Mouse (Mus musculus): ENCODE data around the gene Sohlh1.

Sohlh1 gene

DNA sequence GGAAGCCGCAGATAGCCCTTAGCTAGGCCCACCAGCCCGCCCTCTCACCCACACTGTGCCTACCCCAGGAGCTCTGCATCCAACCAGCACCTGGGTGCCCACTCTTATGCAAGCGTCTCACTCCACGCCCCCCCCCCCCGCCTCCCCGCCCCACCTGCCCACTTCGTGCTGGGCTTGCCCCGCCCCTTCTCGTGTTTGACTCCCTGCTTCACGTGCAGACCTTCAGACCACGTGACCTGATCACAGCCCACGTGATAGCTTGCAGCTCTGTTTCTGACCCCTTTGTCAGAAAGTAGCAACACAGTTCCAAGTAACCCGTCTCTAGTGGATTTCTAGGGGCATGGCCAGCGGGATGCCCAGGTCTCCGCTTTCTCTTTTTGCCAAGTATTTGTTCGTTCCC, at the start of gene Sohlh1:
Gene Sohlh1, minus strand, starts transcription at position 23 of the 400 bp plus-strand sequence.
- in situ Hi-C loops (cut with MboI; ENCODE audit: low pct_unique_long_range_greater_than_20kb in 1 of 2, low sequenced_read_pairs in 2 of 2, unreplicated experiment in 1 of 2) = no loop called here

DNA sequence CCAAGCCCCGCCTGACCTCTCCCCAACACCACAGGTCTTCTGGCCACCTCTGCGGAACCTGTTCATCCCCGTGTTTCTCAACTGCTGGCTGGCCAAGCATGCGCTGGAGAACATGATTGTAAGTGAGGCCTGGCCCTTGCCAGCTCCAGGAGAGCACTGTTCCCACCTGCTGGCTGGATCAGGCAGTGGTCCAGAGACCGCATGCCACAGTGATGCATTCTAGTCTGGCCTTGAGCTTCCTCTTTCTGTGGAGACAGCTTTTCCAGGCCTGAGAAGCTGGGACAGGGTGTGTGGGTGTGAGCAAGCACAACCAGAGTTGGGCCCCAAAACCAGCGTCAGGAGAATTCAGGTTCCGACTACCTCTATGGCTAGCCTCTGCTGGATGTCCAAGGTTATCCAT, 45.4 kb upstream of the Sohlh1 start:
- in situ Hi-C loops (cut with MboI; ENCODE audit: low pct_unique_long_range_greater_than_20kb in 1 of 2, low sequenced_read_pairs in 2 of 2, unreplicated experiment in 1 of 2) = no loop called here

DNA sequence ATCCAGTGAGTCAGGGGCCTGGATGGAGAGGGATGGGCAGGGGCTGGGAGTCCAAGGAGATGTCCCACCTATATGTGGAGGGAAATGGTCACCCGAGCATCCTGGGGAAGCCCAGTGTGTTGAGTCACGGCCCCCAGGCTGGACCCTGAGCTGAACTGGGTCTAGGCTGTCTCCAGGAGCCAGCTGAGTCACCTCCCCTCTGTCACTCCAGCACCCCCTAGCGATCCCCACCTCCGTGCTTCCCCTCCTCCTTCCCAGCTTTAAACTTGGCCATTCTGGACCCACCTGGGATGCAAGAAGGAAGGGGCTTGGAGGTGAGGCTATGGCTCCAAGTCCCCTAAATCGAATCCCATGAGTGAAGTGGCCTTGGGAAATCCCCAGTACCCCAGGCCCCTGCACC, 41.1 kb upstream of the Sohlh1 start:
- in situ Hi-C loops (cut with MboI; ENCODE audit: low pct_unique_long_range_greater_than_20kb in 1 of 2, low sequenced_read_pairs in 2 of 2, unreplicated experiment in 1 of 2) = no loop called here

DNA sequence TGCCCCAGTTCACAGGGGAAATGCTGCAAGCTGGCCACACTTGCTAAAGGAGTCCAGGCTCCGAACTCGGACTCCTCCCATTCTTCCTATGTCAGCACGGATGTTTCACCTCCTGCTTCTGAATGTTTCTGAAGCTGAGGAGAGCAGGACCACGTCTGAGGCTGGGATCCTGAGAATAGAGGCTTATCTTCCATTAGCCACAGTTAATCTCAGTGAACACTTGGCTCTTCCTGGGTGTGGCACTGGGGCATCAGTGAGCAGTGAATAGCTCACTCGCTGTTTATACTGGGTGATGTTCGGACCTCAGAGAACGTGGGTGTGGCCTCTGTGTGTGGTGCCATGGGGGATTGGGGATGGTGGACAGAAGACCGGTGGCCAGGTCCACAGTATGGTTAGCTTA, 40.2 kb upstream of the Sohlh1 start:
- in situ Hi-C loops (cut with MboI; ENCODE audit: low pct_unique_long_range_greater_than_20kb in 1 of 2, low sequenced_read_pairs in 2 of 2, unreplicated experiment in 1 of 2) = no loop called here

DNA sequence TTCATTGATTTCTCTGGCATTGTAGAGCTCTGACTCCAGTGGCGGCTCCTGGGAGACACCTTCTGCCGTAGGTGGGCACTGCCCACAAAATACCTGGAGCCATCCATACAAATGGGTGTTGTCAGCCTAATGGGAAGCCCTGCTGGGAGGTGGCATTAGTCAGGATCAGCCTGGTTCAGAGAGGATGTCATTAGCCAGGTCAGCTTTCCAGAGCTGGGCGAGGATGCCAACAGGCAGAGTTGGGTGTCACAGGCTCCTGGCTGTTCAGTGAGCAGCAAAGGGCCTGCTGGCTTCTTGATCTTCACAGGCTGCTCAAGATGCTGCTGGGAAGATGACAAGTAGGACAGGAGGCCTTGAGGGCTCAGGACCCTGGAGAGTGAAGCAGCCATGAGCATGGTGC, 37.7 kb upstream of the Sohlh1 start:
- in situ Hi-C loops (cut with MboI; ENCODE audit: low pct_unique_long_range_greater_than_20kb in 1 of 2, low sequenced_read_pairs in 2 of 2, unreplicated experiment in 1 of 2) = no loop called here

DNA sequence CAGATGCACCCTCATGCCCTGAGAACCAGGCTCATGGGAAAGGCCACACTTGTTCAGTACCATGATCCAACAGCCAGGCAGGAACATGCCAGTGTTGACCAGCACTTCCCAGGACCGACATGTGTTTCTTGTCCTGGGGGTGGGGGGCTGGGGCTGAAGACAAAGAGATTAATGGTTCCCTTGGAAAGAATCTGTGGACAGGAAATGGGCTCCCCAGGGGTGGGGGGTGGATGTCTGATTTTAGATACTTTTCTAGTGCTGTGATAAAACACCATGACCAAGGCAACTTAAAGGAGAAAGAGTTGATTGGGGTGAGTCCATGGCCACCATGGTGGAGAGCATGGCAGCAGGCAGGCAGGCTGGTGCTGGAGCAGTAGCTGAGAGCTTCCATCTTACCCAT, 35.2 kb upstream of the Sohlh1 start:
- in situ Hi-C loops (cut with MboI; ENCODE audit: low pct_unique_long_range_greater_than_20kb in 1 of 2, low sequenced_read_pairs in 2 of 2, unreplicated experiment in 1 of 2) = no loop called here

DNA sequence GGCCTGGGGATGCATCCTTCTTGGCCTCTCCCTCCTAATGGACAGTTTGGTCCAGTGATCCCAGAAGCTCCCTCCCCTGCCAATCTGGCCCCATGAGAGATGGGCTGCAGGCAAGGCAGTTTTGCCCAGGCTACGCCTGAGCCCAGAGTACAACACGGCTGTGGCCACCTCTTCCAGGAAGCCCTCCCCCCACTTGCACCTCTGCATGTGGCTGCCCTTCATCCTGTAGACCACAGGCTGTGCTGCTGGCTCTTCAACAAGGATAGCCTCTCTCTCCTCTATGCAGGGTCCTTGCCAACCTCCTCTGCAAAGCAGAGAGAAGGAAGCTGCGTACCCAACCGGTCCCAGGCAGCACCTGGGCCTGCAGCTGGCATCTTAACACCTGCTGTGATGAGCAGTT, 32.0 kb upstream of the Sohlh1 start:
- in situ Hi-C loops (cut with MboI; ENCODE audit: low pct_unique_long_range_greater_than_20kb in 1 of 2, low sequenced_read_pairs in 2 of 2, unreplicated experiment in 1 of 2) = no loop called here

DNA sequence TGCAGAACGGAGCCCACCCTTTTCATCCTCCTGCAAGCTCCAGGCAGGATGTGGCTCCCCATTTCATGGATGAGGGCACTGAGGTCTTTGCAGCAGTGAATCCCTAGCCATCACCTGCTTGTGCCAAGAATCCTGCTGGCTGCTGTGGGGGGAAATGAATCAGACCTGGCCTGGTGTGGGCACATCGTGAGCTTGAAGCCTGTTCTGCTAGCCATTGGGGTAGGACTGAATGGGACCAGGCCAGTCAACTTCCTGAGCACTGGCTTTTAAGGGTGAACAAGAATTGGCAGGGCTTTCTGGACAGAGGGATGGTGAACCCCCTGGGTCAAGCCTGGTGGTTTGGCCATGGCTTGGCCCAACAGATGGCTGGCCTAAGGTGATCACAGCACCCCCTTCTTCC, 31.5 kb upstream of the Sohlh1 start:
- in situ Hi-C loops (cut with MboI; ENCODE audit: low pct_unique_long_range_greater_than_20kb in 1 of 2, low sequenced_read_pairs in 2 of 2, unreplicated experiment in 1 of 2) = no loop called here

DNA sequence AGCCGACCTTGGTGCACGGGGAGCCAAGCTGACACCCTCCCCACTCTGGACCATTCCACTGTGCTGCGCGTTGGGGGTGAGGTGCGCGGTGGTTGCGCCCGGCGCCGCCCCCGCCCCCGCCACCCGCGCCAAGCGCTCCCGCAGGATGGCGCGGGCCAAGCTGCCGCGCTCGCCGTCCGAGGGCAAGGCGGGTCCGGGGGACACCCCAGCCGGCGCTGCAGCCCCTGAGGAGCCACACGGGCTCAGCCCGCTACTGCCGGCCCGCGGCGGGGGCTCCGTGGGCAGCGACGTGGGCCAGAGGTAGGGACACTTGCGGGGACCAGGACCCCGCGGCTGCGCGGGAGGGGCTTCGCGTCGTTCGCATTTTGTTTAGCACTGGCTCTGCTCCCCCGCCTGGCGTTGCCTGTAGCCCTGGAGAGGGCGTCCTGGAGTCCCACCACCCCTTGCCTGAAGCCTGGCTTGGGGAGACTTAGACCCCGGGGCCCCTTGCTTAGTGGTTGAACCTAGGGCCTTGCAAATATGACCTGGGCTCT, 30.8 kb upstream of the Sohlh1 start:
- in situ Hi-C loops (cut with MboI; ENCODE audit: low pct_unique_long_range_greater_than_20kb in 1 of 2, low sequenced_read_pairs in 2 of 2, unreplicated experiment in 1 of 2) = no loop called here

DNA sequence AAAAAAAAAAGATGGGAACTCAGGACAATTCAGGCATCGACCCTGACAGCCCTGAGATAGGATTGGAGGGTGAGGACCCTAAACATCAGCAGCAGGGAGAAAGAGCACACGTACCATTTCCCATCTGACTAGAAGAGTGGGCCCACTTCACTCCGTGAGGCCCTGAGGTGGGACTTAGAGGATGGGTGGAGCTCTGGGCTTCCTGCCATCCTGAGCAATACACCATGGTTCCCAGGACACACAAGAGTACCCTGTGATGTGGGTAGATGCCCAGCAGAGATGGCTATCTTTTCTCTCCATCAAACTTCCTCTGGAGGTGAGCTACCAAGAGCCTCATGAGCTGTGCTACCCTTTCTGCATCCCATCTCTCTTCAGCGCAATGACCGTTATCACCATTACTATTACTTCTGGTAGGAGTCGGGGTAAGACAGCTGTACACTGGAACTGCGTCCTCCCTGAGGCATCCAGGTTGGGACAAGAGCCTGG, 30.2 kb upstream of the Sohlh1 start:
- in situ Hi-C loops (cut with MboI; ENCODE audit: low pct_unique_long_range_greater_than_20kb in 1 of 2, low sequenced_read_pairs in 2 of 2, unreplicated experiment in 1 of 2) = no loop called here

DNA sequence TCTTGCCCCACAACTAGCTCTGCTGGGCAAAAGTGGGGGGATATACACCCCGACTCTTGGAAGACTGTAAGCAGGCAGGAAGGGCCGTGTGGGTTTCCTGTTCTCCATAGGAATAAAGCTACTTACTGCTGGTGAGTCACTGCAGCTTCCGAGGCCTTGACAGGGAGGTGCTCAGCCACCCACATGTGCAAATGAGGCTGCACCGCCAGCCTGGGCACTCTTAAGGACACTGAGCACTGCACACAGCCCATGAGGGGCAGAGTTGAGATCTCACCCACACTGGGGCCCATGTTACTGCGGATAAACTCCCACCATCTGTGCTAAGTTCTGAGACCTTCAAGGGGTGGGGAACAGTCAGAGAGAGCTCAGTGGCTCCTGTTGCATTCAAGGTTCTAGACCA, 19.6 kb upstream of the Sohlh1 start:
- in situ Hi-C loops (cut with MboI; ENCODE audit: low pct_unique_long_range_greater_than_20kb in 1 of 2, low sequenced_read_pairs in 2 of 2, unreplicated experiment in 1 of 2) = no loop called here

DNA sequence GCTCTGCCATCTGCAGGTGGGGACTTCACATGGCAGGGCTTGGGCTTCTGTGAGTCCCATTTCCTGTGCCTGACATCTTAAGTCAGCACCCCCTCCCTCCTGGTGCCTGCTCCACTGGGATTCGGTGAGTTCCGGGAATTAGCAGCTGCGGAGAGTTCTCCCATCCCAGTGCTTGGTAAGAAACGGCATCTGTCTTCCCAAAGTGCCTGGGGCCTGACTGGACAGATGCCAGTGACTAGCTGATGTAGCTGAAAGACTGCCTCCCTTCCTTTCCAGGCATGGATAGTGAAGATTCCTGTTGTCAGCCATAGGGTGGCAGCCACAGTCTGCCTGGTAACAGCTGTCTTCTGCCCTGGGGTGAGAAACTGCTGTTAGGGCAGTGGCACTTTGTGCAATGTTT, 18.4 kb upstream of the Sohlh1 start:
- in situ Hi-C loops (cut with MboI; ENCODE audit: low pct_unique_long_range_greater_than_20kb in 1 of 2, low sequenced_read_pairs in 2 of 2, unreplicated experiment in 1 of 2) = no loop called here

DNA sequence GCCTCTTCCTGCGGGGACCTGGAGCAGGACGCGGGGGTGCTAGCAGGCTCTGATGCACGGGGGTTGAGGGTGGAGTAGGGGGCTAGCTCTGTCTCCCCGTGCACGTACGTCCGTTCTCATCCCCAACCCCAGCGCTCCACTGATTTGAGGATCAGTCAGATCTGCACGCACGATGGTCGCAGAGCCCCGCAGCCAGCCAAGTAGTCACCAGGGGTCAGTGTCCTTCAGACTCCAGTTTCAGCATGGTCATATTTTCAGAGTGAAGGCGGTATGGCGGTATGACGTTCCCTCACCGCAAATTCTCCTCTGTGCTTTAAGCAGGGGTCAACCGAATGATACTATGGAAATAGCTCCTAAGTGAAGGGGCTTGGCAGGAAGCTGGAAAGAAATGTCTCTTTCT, 17.2 kb upstream of the Sohlh1 start:
- in situ Hi-C loops (cut with MboI; ENCODE audit: low pct_unique_long_range_greater_than_20kb in 1 of 2, low sequenced_read_pairs in 2 of 2, unreplicated experiment in 1 of 2) = no loop called here

DNA sequence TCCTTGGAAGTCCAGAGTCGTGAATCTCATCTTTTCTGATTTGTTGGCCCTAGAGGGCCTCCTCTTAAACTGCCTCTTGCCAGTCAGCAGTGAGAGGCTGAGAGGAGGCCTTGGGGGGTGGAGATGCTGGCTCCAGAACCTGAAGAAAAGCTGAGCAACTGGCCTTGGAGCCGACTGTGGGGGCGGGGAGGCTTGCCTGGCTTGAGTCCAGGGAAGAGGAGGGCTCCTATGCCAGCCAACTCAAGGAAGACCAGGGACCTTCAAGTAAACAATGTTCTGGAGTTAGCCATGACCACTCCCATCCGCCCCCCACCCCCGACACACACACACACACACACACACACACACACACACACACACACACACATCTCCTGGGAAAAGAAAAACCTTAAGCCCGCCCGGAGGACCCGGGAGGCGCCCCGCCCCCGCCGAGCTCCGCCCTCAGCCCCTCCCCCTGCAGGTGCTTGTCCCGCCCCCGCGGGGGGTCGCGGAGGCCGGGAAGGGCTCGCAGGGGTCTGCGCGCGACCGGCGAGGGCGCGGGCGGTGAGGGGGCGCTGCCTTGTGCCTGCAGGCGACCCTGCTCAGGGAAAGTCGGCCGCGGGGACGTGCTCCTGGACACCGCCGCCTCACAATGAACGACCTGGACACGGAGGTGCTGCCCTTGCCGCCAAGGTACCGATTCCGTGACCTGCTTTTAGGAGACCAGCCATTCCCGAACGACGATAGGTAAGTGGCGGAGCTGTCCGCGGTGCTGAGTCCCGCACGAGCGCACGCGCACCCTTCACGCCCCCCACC, 16.5 kb upstream of the Sohlh1 start, which contains the start of gene Kcnt1:
Gene Kcnt1, plus strand, starts transcription at position 398 of the 795 bp plus-strand sequence.
- in situ Hi-C loops (cut with MboI; ENCODE audit: low pct_unique_long_range_greater_than_20kb in 1 of 2, low sequenced_read_pairs in 2 of 2, unreplicated experiment in 1 of 2) = no loop called here

DNA sequence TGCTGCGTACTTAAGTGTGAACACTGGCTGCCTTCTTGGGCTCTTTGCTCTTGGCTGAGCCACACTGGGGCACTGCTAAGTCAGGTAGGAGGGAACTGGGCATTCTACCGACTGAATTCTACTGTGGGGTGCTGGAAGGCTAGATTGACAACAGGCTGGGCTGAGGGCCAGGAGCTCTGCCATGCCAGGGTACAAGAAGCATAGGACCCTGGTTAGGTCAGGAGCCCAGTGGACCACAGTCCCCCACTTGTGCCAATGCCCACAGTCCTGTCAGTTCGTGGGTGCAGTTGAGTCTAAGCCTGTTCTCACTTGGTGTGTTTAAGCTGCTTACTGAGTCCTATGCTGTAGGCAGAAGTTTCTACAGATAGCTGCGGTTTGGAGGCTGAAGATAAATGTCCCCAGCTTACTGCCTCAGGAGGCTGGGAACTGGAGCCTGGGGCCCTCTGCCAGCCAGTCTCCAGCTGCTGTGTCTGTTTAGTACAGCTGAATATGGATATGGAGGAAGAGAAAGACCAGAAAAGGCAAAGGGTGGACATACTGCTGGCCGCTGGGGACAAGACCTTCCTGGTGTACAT, 15.7 kb upstream of the Sohlh1 start:
- in situ Hi-C loops (cut with MboI; ENCODE audit: low pct_unique_long_range_greater_than_20kb in 1 of 2, low sequenced_read_pairs in 2 of 2, unreplicated experiment in 1 of 2) = no loop called here

DNA sequence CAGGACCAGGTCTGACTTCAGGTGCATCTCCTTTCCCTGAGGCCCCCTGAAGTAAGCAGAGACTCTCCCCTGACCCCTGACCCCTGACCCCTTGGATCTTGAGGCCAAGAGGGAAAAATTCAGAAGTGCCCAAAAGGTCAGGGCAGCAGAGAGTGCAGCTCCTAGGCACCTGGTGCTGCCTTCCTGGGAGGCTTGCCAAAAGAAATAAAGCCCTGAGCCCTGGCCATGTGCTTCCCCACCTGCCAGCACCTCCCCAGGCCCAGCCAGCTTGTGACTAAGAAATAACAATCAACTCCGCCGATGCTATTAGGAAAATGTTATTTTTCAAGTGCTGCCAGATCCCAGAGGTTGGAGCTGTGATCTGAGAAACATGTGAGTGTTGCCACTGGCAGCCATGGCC, 15.0 kb upstream of the Sohlh1 start:
- in situ Hi-C loops (cut with MboI; ENCODE audit: low pct_unique_long_range_greater_than_20kb in 1 of 2, low sequenced_read_pairs in 2 of 2, unreplicated experiment in 1 of 2) = no loop called here

DNA sequence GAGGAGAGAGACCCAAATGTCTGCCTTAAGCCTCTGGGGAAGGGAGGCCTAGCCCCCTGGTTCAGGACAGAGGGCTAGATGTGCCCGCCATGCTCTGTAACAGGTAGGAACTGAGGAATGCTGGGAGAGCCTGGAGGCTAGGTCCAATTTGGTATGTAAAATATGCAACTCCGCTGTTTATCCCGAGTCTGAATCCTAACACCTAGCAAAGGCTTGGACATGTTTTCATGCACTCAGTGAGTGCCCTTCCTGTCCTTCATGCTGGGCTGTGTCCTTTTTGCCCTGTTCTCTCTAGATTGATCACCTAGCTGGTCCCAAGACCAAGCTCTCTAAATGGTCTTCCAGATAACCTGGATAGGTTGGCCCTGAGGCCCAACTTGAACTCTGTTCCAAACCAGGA, 12.8 kb upstream of the Sohlh1 start:
- in situ Hi-C loops (cut with MboI; ENCODE audit: low pct_unique_long_range_greater_than_20kb in 1 of 2, low sequenced_read_pairs in 2 of 2, unreplicated experiment in 1 of 2) = no loop called here

DNA sequence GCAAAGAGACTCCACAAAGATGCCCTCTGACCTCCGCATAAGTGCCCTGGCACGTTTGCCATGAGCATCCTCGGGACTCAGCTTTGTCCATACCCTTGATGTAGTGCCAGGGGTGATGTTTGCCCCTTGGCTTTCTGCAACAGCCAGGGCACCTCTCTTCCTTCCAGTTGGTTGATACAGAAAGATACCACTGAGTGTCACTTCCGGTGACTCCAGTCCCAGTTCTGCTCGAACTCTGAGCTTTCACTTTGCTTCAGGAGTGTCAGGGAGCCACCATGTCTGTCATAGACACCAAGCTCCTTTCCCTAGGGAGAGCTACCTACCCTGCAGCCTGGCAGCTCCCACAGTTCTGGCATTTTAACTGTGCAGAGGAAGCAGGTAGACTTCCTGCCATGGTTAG, 7.0 kb upstream of the Sohlh1 start:
- in situ Hi-C loops (cut with MboI; ENCODE audit: low pct_unique_long_range_greater_than_20kb in 1 of 2, low sequenced_read_pairs in 2 of 2, unreplicated experiment in 1 of 2) = no loop called here

DNA sequence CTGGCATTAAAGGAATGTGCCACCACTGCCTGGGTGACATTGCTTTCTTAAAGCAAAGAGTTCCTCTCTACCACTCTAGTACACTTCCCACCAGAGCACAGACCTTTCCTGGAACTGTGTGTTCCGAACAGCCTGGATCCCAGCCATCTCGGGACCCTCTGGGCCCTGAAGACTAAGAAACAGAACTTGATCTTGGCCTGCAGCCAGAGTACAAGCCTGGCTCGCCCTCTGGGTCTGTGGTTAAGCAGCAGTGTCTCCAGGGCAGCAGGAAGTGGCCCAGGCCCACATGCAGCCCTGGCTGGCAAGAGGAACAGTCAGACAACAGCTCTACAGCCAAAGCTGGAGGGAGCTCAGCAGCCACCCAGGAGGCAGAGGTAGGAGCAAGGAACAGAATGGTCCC, 5.6 kb upstream of the Sohlh1 start:
- in situ Hi-C loops (cut with MboI; ENCODE audit: low pct_unique_long_range_greater_than_20kb in 1 of 2, low sequenced_read_pairs in 2 of 2, unreplicated experiment in 1 of 2) = no loop called here

DNA sequence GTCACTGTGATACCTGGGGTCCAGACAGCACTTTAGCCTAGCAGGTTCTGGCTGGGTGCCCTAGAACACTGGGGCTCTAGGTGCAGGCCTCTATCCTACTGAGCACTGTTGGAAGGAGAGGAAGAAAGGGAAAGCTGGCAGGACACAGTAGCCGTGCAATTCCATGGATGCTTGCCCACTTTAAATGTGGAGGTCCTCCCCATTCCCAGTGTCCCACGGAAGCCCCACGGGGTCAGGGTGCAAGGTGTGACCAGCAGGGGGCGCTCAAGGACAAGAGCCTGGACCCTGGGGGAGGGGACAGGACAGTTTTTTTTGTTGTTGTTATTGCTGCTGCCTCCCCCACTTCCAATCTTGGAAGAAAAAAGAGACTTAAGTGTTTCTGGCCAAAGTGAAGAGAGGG, 3.3 kb upstream of the Sohlh1 start:
- in situ Hi-C loops (cut with MboI; ENCODE audit: low pct_unique_long_range_greater_than_20kb in 1 of 2, low sequenced_read_pairs in 2 of 2, unreplicated experiment in 1 of 2) = no loop called here

Measured in mouse embryonic stem cell (cell line).